Mouse (Mus musculus) testis, adult 2 months (tissue): ENCODE measurements around the gene Gdpd1. TPM values are rescaled to one million over a fixed set of nuclear protein-coding genes. Genes with fewer than 3 reads are reported as not detected.

Source experiments
- H3K27ac ChIP-seq: fragments of 200-500 bp; 2 replicates; pipeline ENCODE4 v1.5.1; 2012; ENCODE audit warnings: low read depth, low read length; ENCODE audit not compliant: control insufficient read depth, insufficient read depth
- H3K27me3 ChIP-seq: fragments of 200-500 bp; 2 replicates; pipeline ENCODE4 v1.6.1; 2012; ENCODE audit warnings: mild to moderate bottlenecking, low read length, moderate library complexity; ENCODE audit not compliant: control insufficient read depth, insufficient read depth
- H3K36me3 ChIP-seq: fragments of 200-500 bp; 2 replicates; pipeline ENCODE4 v1.6.1; 2012; ENCODE audit warnings: mild to moderate bottlenecking, low read length; ENCODE audit not compliant: control insufficient read depth, insufficient read depth
- H3K4me1 ChIP-seq: fragments of 200-500 bp; 2 replicates; pipeline ENCODE4 v1.6.1; 2012; ENCODE audit warnings: low read length; ENCODE audit not compliant: control insufficient read depth, insufficient read depth
- H3K4me3 ChIP-seq: fragments of 200-500 bp; 2 replicates; pipeline ENCODE4 v1.5.1; 2012; ENCODE audit warnings: low read depth, mild to moderate bottlenecking, low read length, moderate library complexity, mixed read lengths; ENCODE audit not compliant: control insufficient read depth
- CTCF ChIP-seq: fragments of 200-500 bp; IDR thresholded peaks from 2 replicates; pipeline ENCODE4 v1.5.1; 2012; ENCODE audit warnings: low read depth, mild to moderate bottlenecking, inconsistent platforms, low read length, moderate library complexity; ENCODE audit not compliant: control insufficient read depth, insufficient read depth, insufficient replicate concordance
- POLR2A ChIP-seq: fragments of 200-500 bp; IDR thresholded peaks from 2 replicates; pipeline ENCODE4 v1.6.1; 2012; ENCODE audit warnings: low read depth, mild to moderate bottlenecking, inconsistent platforms, low read length, moderate library complexity; ENCODE audit not compliant: control insufficient read depth
- polyA plus RNA-seq: library from polyadenylated mRNA; depleted of rRNA; stranded (reverse); fragments of >200 nt; gene quantifications from 2 replicates; pipeline ENCODE4 v1.2.3, GENCODE M21; 2012; rRNA removed

Gdpd1 gene
- polyA plus RNA-seq, 1 experiment = 83.6 TPM

DNA sequence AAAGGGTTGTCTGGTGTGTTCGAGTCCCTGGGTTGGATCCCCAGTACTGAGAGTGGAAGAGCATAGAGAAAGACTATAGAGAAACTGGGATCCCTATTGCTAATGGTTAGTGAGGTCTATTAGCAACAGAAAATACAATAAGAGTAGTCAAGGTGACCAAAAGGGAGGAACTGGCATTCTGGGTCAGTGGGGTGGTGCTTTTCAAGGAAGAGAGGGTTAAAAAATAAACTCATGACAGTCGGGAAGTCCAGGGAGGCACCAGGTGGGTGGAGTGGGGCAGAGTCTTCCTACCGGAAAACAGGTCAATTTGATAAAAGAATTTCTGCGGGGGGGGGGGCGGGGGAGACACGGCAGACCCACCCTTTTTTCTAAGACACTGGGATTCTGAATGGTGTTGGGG lies 79.5 kb downstream of the Gdpd1 start:
- Histone ChIP-seq H3K4me3 (no peak overlapping the region), H3K36me3 (no peaks in the 10 kb centered on the region), H3K27ac (no peak overlapping the region; the same call in 1 of the 2 replicates), H3K27me3 (no peaks in the 10 kb centered on the region), H3K4me1 (peaks cover 14% of the 10 kb centered on the region)
- TF ChIP-seq POLR2A (no peak), CTCF (no peak)

DNA sequence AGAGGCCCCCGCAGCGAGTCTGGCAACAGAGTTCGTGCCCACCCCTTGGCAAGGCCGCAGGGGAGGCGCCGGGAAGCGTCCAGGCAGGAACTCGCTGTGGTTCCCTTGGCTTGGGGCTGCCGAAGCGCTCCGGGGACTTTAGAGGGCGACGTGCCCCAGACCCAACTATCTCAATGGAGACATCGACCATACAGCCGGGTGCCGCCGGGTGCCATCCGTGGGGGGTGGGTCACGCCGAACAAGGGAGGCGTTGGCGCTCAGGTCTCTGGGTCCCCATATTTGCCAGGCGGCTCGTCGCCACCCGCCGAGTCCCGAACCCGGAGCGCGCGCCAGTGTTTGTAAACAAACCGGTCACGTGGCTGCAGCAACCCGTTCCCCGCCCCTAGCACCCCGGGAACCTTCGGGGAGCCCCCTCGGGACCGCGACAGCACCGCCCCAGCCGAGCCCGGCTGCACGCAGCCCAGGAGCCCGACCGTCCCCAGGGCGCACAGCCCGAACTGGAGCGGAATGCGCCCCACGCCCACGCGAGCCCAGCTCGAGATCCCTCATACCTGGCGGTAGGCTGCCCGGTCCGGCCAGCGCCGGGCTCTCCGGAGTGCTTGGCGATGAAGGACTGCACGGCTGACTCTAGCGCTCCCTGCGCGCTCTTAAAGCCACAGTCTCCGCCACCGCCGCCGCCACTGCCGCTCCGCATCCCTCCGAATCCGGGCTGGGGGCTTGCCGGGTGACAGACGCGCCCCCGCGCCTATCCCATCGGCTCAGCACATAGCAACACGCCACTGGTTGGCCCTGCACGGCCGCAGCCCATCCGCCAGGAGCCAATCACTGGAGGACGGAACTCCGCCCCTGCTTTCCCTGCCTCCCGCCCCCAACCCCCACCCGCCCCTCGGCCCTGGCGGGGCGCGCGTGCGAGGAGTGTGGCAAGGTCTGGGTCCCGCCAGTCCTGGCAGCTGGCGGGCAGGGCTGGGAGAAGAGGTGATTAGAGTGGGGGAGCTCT lies 80.5 kb downstream of the Gdpd1 start, which contains the start of gene Ypel2:
Gene Ypel2, minus strand, starts transcription at position 667 of the 997 bp plus-strand sequence.
- Histone ChIP-seq H3K27me3 (no peaks in the 10 kb centered on the region), H3K27ac (peak within 1 kb of the TSS; percentile 65), H3K4me3 (peak within 1 kb of the TSS; percentile 91), H3K36me3 (no peaks in the 10 kb centered on the region), H3K4me1 (peaks cover 14% of the 10 kb centered on the region)
- TF ChIP-seq CTCF = no peak
- 0 out of 2 replicates have a peak, but pooled peaks have one; percentile 11 for TF ChIP-seq POLR2A

DNA sequence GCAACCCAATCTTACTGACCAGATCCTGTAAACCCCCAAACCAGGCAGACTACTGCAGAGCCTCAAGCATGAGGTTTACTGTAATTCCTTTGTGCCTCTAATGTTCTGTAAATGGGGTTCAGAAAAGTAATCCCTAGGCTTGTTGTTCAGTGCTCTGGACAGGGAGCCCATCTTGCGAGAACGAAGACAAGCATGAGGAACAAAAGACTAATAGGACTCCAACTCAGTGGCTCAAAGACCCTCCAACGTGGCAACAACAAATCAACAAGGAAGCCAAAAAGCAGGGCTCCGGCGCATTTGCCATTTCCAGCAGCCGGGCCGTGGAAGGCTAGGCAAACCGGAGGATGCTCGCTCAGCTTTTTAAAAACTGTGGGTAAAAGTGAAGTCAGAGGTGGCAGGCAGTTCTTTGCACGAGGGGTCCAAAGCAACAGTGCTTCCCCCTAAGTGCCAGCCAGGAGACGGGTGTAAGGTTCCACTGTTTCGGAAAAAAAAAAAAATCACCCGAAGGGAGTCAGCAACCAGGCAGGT lies 81.3 kb downstream of the Gdpd1 start:
- TF ChIP-seq CTCF = no peak
- no peak for TF ChIP-seq POLR2A
- H3K36me3 ChIP-seq = no peaks in the 10 kb centered on the region
- peaks cover 14% of the 10 kb centered on the region for H3K4me1 ChIP-seq
- H3K4me3 ChIP-seq = peak overlapping the region; percentile 91
- no peaks in the 10 kb centered on the region for H3K27me3 ChIP-seq
- peak overlapping the region; percentile 65 for H3K27ac ChIP-seq

DNA sequence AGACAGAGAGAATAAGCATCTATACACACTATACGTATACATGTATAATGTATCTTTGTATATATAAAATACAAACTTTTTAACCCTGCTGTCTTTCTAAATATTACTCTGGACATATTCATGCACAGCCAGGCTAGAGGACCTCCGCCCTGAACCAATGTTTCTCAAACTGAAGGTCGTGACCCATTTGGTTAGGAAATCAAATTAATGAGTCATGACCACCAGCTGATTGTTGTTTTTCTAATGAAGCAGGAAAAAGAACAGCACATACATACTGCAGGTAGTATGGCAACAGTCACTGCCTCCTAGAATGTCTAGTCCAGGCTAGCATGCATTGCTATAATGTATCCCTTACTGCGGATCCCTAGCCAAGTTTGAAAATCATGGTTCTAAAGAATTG lies 82.6 kb downstream of the Gdpd1 start:
- TF ChIP-seq CTCF (no peak), POLR2A (no peak)
- H3K36me3 ChIP-seq = no peaks in the 10 kb centered on the region
- H3K27me3 ChIP-seq = no peaks in the 10 kb centered on the region
- H3K4me1 ChIP-seq = peaks cover 14% of the 10 kb centered on the region
- H3K4me3 ChIP-seq = no peak overlapping the region
- H3K27ac ChIP-seq = no peak overlapping the region

- H3K27me3 ChIP-seq = no peaks in the 10 kb centered on the region
- no peak overlapping the region for H3K27ac ChIP-seq
- H3K4me3 ChIP-seq = no peak overlapping the region
- H3K36me3 ChIP-seq = no peaks in the 10 kb centered on the region
- TF ChIP-seq POLR2A = no peak
- no peak for TF ChIP-seq CTCF
- peaks cover 14% of the 10 kb centered on the region for H3K4me1 ChIP-seq
Observed at GRCm38 (mm10) chr11:86990309-86990708, 83.6 kb downstream of the Gdpd1 start.

DNA sequence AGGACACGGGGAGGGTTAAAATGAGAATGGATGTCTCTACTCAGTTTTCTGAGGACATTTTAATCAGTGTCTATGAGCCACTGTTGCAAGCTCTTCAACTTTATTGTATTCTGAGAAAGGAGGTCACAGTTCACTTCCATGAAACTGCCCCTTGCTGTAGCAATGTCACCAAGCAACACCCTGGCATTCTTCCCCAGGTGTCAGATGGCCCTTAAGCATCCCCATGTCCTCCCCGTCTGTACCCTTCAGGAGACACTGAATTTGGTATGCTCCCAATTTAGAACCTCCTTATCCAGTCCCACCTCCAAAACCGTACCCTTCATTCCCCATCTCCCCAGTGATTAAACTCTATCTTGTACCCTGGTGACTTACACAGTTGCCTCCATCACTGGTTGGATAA lies 88.9 kb downstream of the Gdpd1 start:
- Histone ChIP-seq H3K27ac (no peak overlapping the region), H3K4me3 (no peak overlapping the region), H3K27me3 (no peaks in the 10 kb centered on the region), H3K36me3 (no peaks in the 10 kb centered on the region), H3K4me1 (no peaks in the 10 kb centered on the region)
- TF ChIP-seq CTCF (no peak), POLR2A (no peak)

Other genes with a start within 250 kb of the Gdpd1 start
- 1.2 and 1.5 TPM in 2 replicates for gene Ypel2, start 80.4 kb downstream of the Gdpd1 start, polyA plus RNA-seq
- 7.5 and 8.0 TPM in 2 replicates for gene Smg8, start 12.7 kb upstream of the Gdpd1 start, polyA plus RNA-seq
- gene Prr11, start 34.6 kb upstream of the Gdpd1 start, polyA plus RNA-seq = 4.2 and 5.7 TPM in 2 replicates
- gene Ska2, start 35.2 kb upstream of the Gdpd1 start, polyA plus RNA-seq = 1.9 and 2.8 TPM in 2 replicates
- 78.5 and 99.4 TPM in 2 replicates for gene Trim37, start 53.0 kb upstream of the Gdpd1 start, polyA plus RNA-seq